Mouse (Mus musculus) gastrocnemius, postnatal 10 days (tissue): ENCODE results near the gene Galnt11. TPM values are rescaled to one million over a fixed set of nuclear protein-coding genes. Genes with fewer than 3 reads are reported as not detected.

Experiments used
- DNase-seq: peaks from one replicate; pipeline ENCODE4 v3.0.0; 2021; ENCODE audit warnings: mixed read lengths
- total RNA-seq, 2 experiments: library from RNA; stranded (reverse); gene quantifications; 2 replicates each; pipeline ENCODE4 v1.2.3; 2021

Galnt11 gene
- total RNA-seq, 2 experiments from 2014 or later = 17.1 to 19.1 TPM

GRCm38 (mm10) chr5:25252825-25253544 is 31.3 kb downstream of the Galnt11 start:
- DNase-seq = no peak

GRCm38 (mm10) chr5:25254491-25254890 is 32.8 kb downstream of the Galnt11 start:
- DNase-seq = no peak

- DNase-seq = no peak
These were observed 35.0 kb downstream of the Galnt11 start for GRCm38 (mm10) chr5:25256686-25257085.

- DNase-seq = no peak
These were observed 39.7 kb downstream of the Galnt11 start for GRCm38 (mm10) chr5:25261452-25261851.

- no peak for DNase-seq
These were observed 40.6 kb downstream of the Galnt11 start for GRCm38 (mm10) chr5:25262266-25262665.

- no peak for DNase-seq
These were observed 46.7 kb downstream of the Galnt11 start for GRCm38 (mm10) chr5:25268258-25268888.

GRCm38 (mm10) chr5:25275629-25276028 is 53.9 kb downstream of the Galnt11 start:
- no peak for DNase-seq

GRCm38 (mm10) chr5:25276365-25276764 is 54.7 kb downstream of the Galnt11 start:
- no peak for DNase-seq

- no peak for DNase-seq
These were observed 62.3 kb downstream of the Galnt11 start for GRCm38 (mm10) chr5:25283988-25284387.

- no peak for DNase-seq
These were observed 75.1 kb downstream of the Galnt11 start for GRCm38 (mm10) chr5:25296830-25297229.

GRCm38 (mm10) chr5:25310226-25310625 is 88.5 kb downstream of the Galnt11 start:
- no peak for DNase-seq

- peak; percentile 40 for DNase-seq
These were observed 92.2 kb downstream of the Galnt11 start for GRCm38 (mm10) chr5:25313881-25314280.

Other genes starting within 250 kb of the Galnt11 start
- 10 to 100 TPM; 12.3 to 20.6 TPM for gene Prkag2, start 121.3 kb upstream of the Galnt11 start, total RNA-seq
- gene Galntl5, start 40.4 kb upstream of the Galnt11 start, total RNA-seq = not detected
- gene E130116L18Rik, start 1.2 kb downstream of the Galnt11 start, total RNA-seq = not detected